Mouse (Mus musculus) thymus, postnatal 14 days (tissue): ENCODE measurements around the gene Tomm22.
"Not testable (repeated sequence)": the region's sequence is repeated elsewhere in the genome, so short reads cannot be mapped to it uniquely, and the experiment has no call there.

ENCODE experiments used
- DNase-seq: peaks from one replicate; pipeline ENCODE4 v3.0.0; 2021

The Tomm22 gene

GRCm38 (mm10) chr15:79670249-79670971, at the start of gene Tomm22:
TSS of gene Tomm22 (plus strand) at chr15:79670861.
- DNase-seq: peak; percentile 92

- DNase-seq: no peak
Measured at GRCm38 (mm10) chr15:79630471-79630870, 40.2 kb upstream of the Tomm22 start.

GRCm38 (mm10) chr15:79641135-79641817, 29.4 kb upstream of the Tomm22 start:
- DNase-seq: no peak

- DNase-seq: no peak
Measured at GRCm38 (mm10) chr15:79645483-79645882, 25.2 kb upstream of the Tomm22 start.

- no peak for DNase-seq
Measured at GRCm38 (mm10) chr15:79648130-79648529, 22.5 kb upstream of the Tomm22 start.

GRCm38 (mm10) chr15:79650569-79650968, 20.1 kb upstream of the Tomm22 start:
- peak; percentile 70 for DNase-seq

- peak; percentile 19 for DNase-seq
Measured at GRCm38 (mm10) chr15:79651481-79651880, 19.2 kb upstream of the Tomm22 start.

- no peak for DNase-seq
Measured at GRCm38 (mm10) chr15:79656451-79656850, 14.2 kb upstream of the Tomm22 start.

- DNase-seq: peak; percentile 88
Measured at GRCm38 (mm10) chr15:79657837-79658530, 12.7 kb upstream of the Tomm22 start.

- peak; percentile 95 for DNase-seq
Measured at GRCm38 (mm10) chr15:79658531-79659375, 11.9 kb upstream of the Tomm22 start, which contains the start of the genes Fam227a and Cby1. TSS of gene Fam227a (minus strand) at chr15:79658956. TSS of gene Cby1 (plus strand) at chr15:79659199.

GRCm38 (mm10) chr15:79661852-79662251, 8.8 kb upstream of the Tomm22 start:
- DNase-seq: peak; percentile 66

GRCm38 (mm10) chr15:79664666-79665065, 6.0 kb upstream of the Tomm22 start:
- DNase-seq: no peak

- no peak for DNase-seq
Measured at GRCm38 (mm10) chr15:79669195-79669594, 1.5 kb upstream of the Tomm22 start.

- DNase-seq: no peak
Measured at GRCm38 (mm10) chr15:79670972-79671299, 275 bp downstream of the Tomm22 start.

GRCm38 (mm10) chr15:79671828-79672348, 1.2 kb downstream of the Tomm22 start:
- DNase-seq: not testable (repeated sequence)

GRCm38 (mm10) chr15:79677936-79678335, 7.3 kb downstream of the Tomm22 start:
- DNase-seq: no peak

GRCm38 (mm10) chr15:79681973-79682372, 11.3 kb downstream of the Tomm22 start:
- DNase-seq: no peak

- no peak for DNase-seq
Measured at GRCm38 (mm10) chr15:79683146-79683545, 12.5 kb downstream of the Tomm22 start.

GRCm38 (mm10) chr15:79683707-79684465, 13.2 kb downstream of the Tomm22 start:
- DNase-seq: no peak

- no peak for DNase-seq
Measured at GRCm38 (mm10) chr15:79684616-79685015, 14.0 kb downstream of the Tomm22 start.

GRCm38 (mm10) chr15:79685141-79685641, 14.5 kb downstream of the Tomm22 start:
- no peak for DNase-seq
